Mouse (Mus musculus) spleen, adult 2 months (tissue): ENCODE measurements around the gene Slc5a5.

Experiments
- CTCF ChIP-seq: fragments of 200-500 bp; IDR thresholded peaks from 2 replicates; pipeline ENCODE4 v1.5.1; 2011; ENCODE audit warnings: mild to moderate bottlenecking, inconsistent platforms; ENCODE audit not compliant: insufficient read depth, insufficient read length, insufficient replicate concordance; ENCODE audit errors: extremely low read depth
- POLR2A ChIP-seq: fragments of 200-500 bp; IDR thresholded peaks from 2 replicates; pipeline ENCODE4 v1.6.1; 2011; ENCODE audit warnings: low read depth, low read length, inconsistent platforms

- TF ChIP-seq POLR2A (no peak), CTCF (no peak)
Measured at GRCm38 (mm10) chr8:70907518-70907917, 15.0 kb upstream of the Slc5a5 start.
